Mouse (Mus musculus) liver, embryonic 14.5 days (tissue): Measurements from ENCODE around the gene Filip1l.

ENCODE experiments used
- CTCF ChIP-seq: IDR thresholded peaks from 2 replicates; pipeline ENCODE4 v1.5.1; 2016; ENCODE audit warnings: antibody characterized with exemption, low read depth, control low read depth
- EP300 ChIP-seq: IDR thresholded peaks from 2 replicates; pipeline ENCODE4 v1.6.1; 2016; ENCODE audit warnings: antibody characterized with exemption, low read depth

DNA sequence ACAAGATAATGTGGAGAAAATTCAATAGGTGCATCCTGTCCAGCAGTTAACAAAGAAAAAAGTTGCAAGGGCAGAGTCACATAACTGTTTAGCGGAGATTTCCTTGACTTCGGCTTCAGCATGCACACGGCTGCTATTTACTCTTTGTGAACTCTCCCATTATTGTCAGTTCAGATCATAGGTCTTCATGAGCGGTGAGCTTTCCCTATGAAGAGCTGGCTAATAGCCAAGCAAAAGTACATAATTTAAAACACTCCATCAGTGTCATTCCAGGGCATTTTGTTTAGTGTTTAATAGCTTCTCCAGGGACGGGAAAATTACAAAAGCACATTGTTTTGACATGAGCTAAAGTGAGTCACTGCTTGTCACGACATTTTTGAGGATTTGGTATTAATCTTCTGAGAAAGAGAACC is 179.2 kb downstream of the Filip1l start:
- TF ChIP-seq CTCF (no peak), EP300 (no peak)
